Mouse (Mus musculus) forebrain, embryonic 16.5 days (tissue): ENCODE results near the gene Vps35l. TPM values are rescaled to one million over a fixed set of nuclear protein-coding genes. Genes with fewer than 3 reads are reported as not detected.

Experiments used
- ATAC-seq: fragments of 200-750 bp; cut with Nextera tagmentation; 2 replicates; pipeline ENCODE4 v1.8.0; 2017; ENCODE audit warnings: mild to moderate bottlenecking, moderate library complexity
- H3K27ac ChIP-seq: fragments of 300-500 bp; sonication (generic); 2 replicates; pipeline ENCODE4 v1.5.1; 2014; ENCODE audit warnings: low read length, control low read depth
- H3K27me3 ChIP-seq: fragments of 300-500 bp; sonication (generic); replicated peaks from 2 replicates; pipeline ENCODE4 v1.6.1; 2014; ENCODE audit warnings: low read length; ENCODE audit not compliant: control insufficient read depth, insufficient read depth
- H3K36me3 ChIP-seq: fragments of 300-500 bp; sonication (generic); 2 replicates; pipeline ENCODE4 v1.6.1; 2014; ENCODE audit not compliant: control insufficient read depth, insufficient read depth
- H3K4me1 ChIP-seq: fragments of 300-500 bp; sonication (generic); replicated peaks from 2 replicates; pipeline ENCODE4 v1.6.1; 2014; ENCODE audit warnings: low read length; ENCODE audit not compliant: control insufficient read depth, insufficient read depth
- H3K4me2 ChIP-seq: fragments of 300-500 bp; sonication (generic); 2 replicates; pipeline ENCODE4 v1.6.1; 2014; ENCODE audit warnings: mild to moderate bottlenecking, low read length, control low read depth
- H3K4me3 ChIP-seq: fragments of 300-500 bp; sonication (generic); replicated peaks from 2 replicates; pipeline ENCODE4 v1.5.1; 2014; ENCODE audit warnings: mild to moderate bottlenecking, low read length, control low read depth
- H3K9ac ChIP-seq: fragments of 300-500 bp; sonication (generic); replicated peaks from 2 replicates; pipeline ENCODE4 v1.6.1; 2014; ENCODE audit warnings: low read depth, low read length, control low read depth
- H3K9me3 ChIP-seq: fragments of 300-500 bp; sonication (generic); 2 replicates; pipeline ENCODE4 v1.6.1; 2016; ENCODE audit warnings: low read length; ENCODE audit not compliant: control insufficient read depth
- WGBS: fragments of 180-500 bp; shearing (Covaris S2); extraction: QIAGEN DNeasy Blood & Tissue Kit; methylation state at CpG from one replicate; pipeline ENCODE4 v1.1.7; 2014; 5-methylcytosine and 5-hydroxymethylcytosine counted together
- polyA plus RNA-seq: library from polyadenylated mRNA; unstranded; fragments of >200 nt; fragmentation: Nextera tagmentation; extraction: Ambion mirVana; gene quantifications from 2 replicates; pipeline ENCODE4 v1.2.1, GENCODE M21; 2015

Gene Vps35l
- polyA plus RNA-seq, 1 experiment from 2014 or later, result 103 TPM

- Histone ChIP-seq H3K9ac (no peak overlapping the region), H3K4me1 (no peaks in the 10 kb centered on the region), H3K9me3 (no peaks in the 10 kb centered on the region), H3K4me3 (no peak overlapping the region), H3K4me2 (no peak overlapping the region), H3K27me3 (no peaks in the 10 kb centered on the region), H3K36me3 (peaks cover 17% of the 10 kb centered on the region), H3K27ac (no peak overlapping the region)
- WGBS, result 95% methylated on average over 13 of the region's 13 CpGs
- no peak for ATAC-seq
These were observed 11.0 kb upstream of the Vps35l start for GRCm38 (mm10) chr7:118728846-118729587.

DNA sequence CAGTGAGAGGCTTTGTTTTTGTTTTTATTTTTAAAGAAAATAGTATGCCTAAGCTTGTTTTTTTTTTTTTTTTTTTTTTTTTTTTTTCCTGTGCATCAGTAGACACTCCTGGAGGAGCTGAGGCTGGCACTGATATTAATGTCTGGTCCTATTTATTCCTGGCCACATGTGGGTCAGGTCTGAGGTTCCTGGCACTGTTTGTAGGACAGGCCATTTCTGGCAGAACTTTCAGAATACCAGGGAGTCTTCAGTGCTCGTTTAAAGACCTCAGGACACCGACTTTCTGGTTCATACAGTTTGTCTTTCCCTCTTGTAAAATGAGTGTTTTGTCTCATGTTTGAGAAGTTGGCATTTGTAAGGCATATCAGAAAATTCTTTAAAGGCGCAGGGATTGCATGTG, 8.2 kb upstream of the Vps35l start:
- Histone ChIP-seq H3K4me3 (no peak overlapping the region), H3K9ac (no peak overlapping the region), H3K27me3 (no peaks in the 10 kb centered on the region), H3K27ac (no peak overlapping the region), H3K4me2 (no peak overlapping the region), H3K4me1 (no peaks in the 10 kb centered on the region), H3K9me3 (no peaks in the 10 kb centered on the region), H3K36me3 (peaks cover 23% of the 10 kb centered on the region)
- no peak for ATAC-seq
- WGBS, result 94% methylated on average over 3 of the region's 3 CpGs

GRCm38 (mm10) chr7:118733225-118733624, 6.8 kb upstream of the Vps35l start:
- no peaks in the 10 kb centered on the region for H3K27me3 ChIP-seq
- 87% methylated on average over 13 of the region's 13 CpGs for WGBS
- no peak overlapping the region for H3K4me3 ChIP-seq
- peaks cover 25% of the 10 kb centered on the region for H3K36me3 ChIP-seq
- no peak overlapping the region for H3K4me2 ChIP-seq
- H3K27ac ChIP-seq, result no peak overlapping the region
- no peaks in the 10 kb centered on the region for H3K4me1 ChIP-seq
- no peak overlapping the region for H3K9ac ChIP-seq
- no peak for ATAC-seq
- H3K9me3 ChIP-seq, result no peaks in the 10 kb centered on the region

DNA sequence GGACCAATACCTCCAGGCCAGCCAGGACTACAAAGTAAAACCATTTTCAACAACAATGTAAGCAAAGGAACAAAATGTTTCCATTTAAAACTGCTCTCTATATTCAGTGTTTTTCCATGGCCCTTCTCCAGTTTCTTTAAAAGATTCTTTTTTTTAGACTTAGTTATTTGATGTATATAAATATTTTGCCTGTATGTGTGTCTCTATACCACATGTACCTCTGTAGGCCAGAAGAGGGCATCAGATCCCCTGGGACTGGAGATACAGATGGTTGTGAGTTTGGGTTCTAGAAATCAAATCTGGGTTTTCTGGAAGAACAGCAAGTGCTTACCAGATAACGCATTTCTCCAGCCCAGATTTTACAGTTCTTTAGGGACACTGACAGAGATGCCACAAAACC, 1.3 kb upstream of the Vps35l start:
- no peak overlapping the region for H3K9ac ChIP-seq
- ATAC-seq, result no peak
- no peaks in the 10 kb centered on the region for H3K27me3 ChIP-seq
- peaks cover 14% of the 10 kb centered on the region for H3K4me1 ChIP-seq
- no peak overlapping the region for H3K4me2 ChIP-seq
- peaks cover 12% of the 10 kb centered on the region for H3K36me3 ChIP-seq
- WGBS, result 68% methylated on average over 1 of the region's 1 CpGs
- no peaks in the 10 kb centered on the region for H3K9me3 ChIP-seq
- no peak overlapping the region for H3K4me3 ChIP-seq
- H3K27ac ChIP-seq, result no peak overlapping the region

DNA sequence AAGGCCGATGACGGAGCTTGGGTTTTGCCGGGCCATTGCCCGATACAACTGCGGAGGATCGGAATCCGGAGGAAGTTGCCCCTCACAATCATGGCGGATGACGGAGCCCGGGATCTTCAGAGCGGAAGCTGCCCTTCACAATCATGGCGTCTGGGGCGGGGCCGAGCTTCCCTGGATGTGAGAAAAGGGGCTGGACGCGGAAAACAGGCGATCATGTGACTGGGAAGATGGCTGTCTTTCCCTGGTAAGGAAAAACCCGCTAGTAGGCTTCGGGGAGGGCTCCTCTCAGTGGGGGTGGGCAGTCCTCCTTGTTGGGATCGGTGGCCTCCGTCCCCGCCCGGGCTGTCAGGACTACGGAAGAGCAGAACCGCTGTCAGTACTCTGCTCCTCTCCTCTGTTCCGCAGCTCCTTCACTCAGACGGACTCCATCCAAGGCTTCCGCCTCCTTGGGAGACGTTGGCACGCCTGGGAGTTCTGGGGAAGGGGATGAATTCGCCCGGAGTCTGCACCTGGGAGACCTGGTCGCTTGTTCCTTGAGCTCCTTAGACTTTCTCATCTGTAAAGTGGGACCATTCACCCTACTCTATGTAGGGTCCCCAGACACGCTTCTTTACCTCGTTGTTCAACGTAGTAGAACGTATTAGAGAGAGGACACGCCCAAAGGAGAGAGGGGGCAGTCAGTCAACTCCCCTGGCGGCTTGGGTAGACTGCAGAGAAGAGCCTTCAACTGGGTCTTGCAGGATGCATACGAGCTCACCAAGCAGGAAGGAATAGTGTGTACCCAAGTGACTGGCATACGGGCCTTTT, 709 bp downstream of the Vps35l start:
- H3K4me1 ChIP-seq, result peaks cover 14% of the 10 kb centered on the region
- peak overlapping the region; percentile 87 for H3K9ac ChIP-seq
- WGBS, result 3% methylated on average over 41 of the region's 41 CpGs
- H3K27ac ChIP-seq, result peak overlapping the region; percentile 91
- H3K9me3 ChIP-seq, result no peaks in the 10 kb centered on the region
- ATAC-seq, result peak; percentile 97
- H3K27me3 ChIP-seq, result no peaks in the 10 kb centered on the region
- H3K4me3 ChIP-seq, result peak overlapping the region; percentile 83
- peak overlapping the region; percentile 87 for H3K4me2 ChIP-seq
- H3K36me3 ChIP-seq, result peaks cover 7% of the 10 kb centered on the region

DNA sequence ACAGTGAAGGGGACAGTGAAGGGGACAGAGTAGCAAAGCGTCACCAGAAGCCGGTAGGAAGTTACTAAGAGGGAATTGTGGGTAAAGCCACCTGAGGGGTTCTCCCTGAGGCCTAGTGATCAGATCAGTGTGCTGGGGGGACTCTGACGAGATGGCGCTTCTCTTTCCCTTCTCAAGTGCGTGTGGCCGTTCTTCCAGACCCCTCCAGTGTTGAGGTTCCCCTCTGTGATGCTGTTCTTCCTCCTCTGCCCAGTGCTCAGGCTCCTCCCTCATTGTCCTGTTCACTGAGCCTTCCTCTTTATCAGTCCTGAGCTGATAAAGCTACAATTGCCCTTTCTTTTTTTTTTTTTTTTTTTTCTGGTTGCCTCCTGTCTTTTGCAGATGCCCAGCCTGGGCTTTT, 2.3 kb downstream of the Vps35l start:
- WGBS, result 87% methylated on average over 6 of the region's 6 CpGs
- peaks cover 11% of the 10 kb centered on the region for H3K36me3 ChIP-seq

GRCm38 (mm10) chr7:118744766-118745165, 4.7 kb downstream of the Vps35l start:
- Histone ChIP-seq H3K36me3 (peaks cover 22% of the 10 kb centered on the region), H3K4me3 (no peak overlapping the region), H3K9me3 (no peaks in the 10 kb centered on the region), H3K9ac (no peak overlapping the region), H3K4me2 (no peak overlapping the region), H3K27ac (no peak overlapping the region), H3K4me1 (peaks cover 14% of the 10 kb centered on the region), H3K27me3 (no peaks in the 10 kb centered on the region)
- WGBS, result 94% methylated on average over 5 of the region's 5 CpGs
- ATAC-seq, result no peak

More for the DNA sequence above, 2.3 kb downstream of the Vps35l start:
- Histone ChIP-seq H3K9me3 (no peaks in the 10 kb centered on the region), H3K27me3 (no peaks in the 10 kb centered on the region), H3K4me3 (no peak overlapping the region), H3K4me1 (peaks cover 14% of the 10 kb centered on the region), H3K9ac (no peak overlapping the region), H3K27ac (no peak overlapping the region), H3K4me2 (no peak overlapping the region)
- ATAC-seq, result no peak

GRCm38 (mm10) chr7:118747891-118748672, 8.1 kb downstream of the Vps35l start:
- WGBS, result 57% methylated on average over 12 of the region's 12 CpGs
- Histone ChIP-seq H3K9ac (no peak overlapping the region), H3K36me3 (peaks cover 31% of the 10 kb centered on the region), H3K4me1 (no peaks in the 10 kb centered on the region), H3K27me3 (no peaks in the 10 kb centered on the region), H3K4me3 (no peak overlapping the region), H3K4me2 (no peak overlapping the region), H3K9me3 (no peaks in the 10 kb centered on the region), H3K27ac (no peak overlapping the region)
- ATAC-seq, result peak; percentile 77

DNA sequence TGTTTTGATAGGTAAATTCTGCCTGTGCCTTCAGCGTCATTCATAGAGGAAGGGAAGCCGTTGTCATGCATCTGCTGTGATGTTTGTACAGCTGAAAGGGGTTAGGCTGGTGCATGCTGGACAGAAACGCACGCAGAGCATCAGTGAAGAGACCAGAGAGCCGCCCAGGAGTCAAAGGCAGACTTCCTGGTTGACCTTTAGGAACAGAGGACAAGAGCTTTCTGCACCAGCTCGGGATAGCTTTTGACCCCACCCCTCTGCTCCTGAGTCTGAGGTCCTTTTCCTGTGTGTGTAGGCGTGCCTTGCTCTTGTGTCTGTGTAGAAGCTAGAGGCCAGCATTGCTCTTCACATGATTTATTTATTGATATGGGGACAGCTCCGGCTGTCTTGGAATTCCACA, 9.7 kb downstream of the Vps35l start:
- no peak overlapping the region for H3K4me3 ChIP-seq
- 91% methylated on average over 8 of the region's 8 CpGs for WGBS

More for the DNA sequence above, 9.7 kb downstream of the Vps35l start:
- no peaks in the 10 kb centered on the region for H3K9me3 ChIP-seq
- no peak for ATAC-seq
- peaks cover 38% of the 10 kb centered on the region for H3K36me3 ChIP-seq
- H3K4me2 ChIP-seq, result no peak overlapping the region
- H3K27ac ChIP-seq, result no peak overlapping the region
- H3K9ac ChIP-seq, result no peak overlapping the region
- no peaks in the 10 kb centered on the region for H3K27me3 ChIP-seq
- H3K4me1 ChIP-seq, result no peaks in the 10 kb centered on the region
